Mouse (Mus musculus) left cerebral cortex, adult 2 months (tissue): ENCODE measurements around the gene Cer1. TPM values are rescaled to one million over a fixed set of nuclear protein-coding genes. Genes with fewer than 3 reads are reported as not detected.

Experiments
- DNase-seq, 2 experiments: peaks; one replicate each; pipeline ENCODE4 v3.0.0; 2021 to 2022; ENCODE audit warnings: low spot score in 2 of 2, mixed read lengths in 1 of 2; ENCODE audit errors: extremely low spot score in 1 of 2
- H3K27ac ChIP-seq: fragments of 200-600 bp; 2 replicates; pipeline ENCODE4 v1.8.1; 2022
- H3K4me3 ChIP-seq: fragments of 200-600 bp; 2 replicates; pipeline ENCODE4 v1.8.1; 2022
- CTCF ChIP-seq: fragments of 200-600 bp; IDR thresholded peaks from 2 replicates; pipeline ENCODE4 v1.8.1; 2022; ENCODE audit warnings: antibody characterized with exemption, mild to moderate bottlenecking, moderate library complexity
- intact Hi-C: fragments of 180-260 bp; cut with DNase I; formaldehyde crosslinking; loops from one replicate; pipeline ENCODE4 v1.15.1; 2025
- total RNA-seq, 2 experiments: library from RNA; stranded (reverse); gene quantifications; 2 replicates each; pipeline ENCODE4 v1.2.3; 2021

The Cer1 gene
- total RNA-seq, 2 experiments from 2014 or later, result 0.19 to 0.52 TPM

GRCm38 (mm10) chr4:82853809-82854208, 31.1 kb downstream of the Cer1 start:
- Histone ChIP-seq H3K27ac (no peak overlapping the region), H3K4me3 (no peak overlapping the region)
- intact Hi-C loops, result no loop called here
- no peak for TF ChIP-seq CTCF
- DNase-seq, result no peak

- TF ChIP-seq CTCF, result no peak
- H3K4me3 ChIP-seq, result no peak overlapping the region
- intact Hi-C loops, result no loop called here
- H3K27ac ChIP-seq, result no peak overlapping the region
- DNase-seq, result no peak
Measured at GRCm38 (mm10) chr4:82848552-82849234, 36.3 kb downstream of the Cer1 start.

GRCm38 (mm10) chr4:82837526-82838240, 47.3 kb downstream of the Cer1 start:
- intact Hi-C loops, result no loop called here
- Histone ChIP-seq H3K4me3 (no peak overlapping the region), H3K27ac (no peak overlapping the region)
- DNase-seq, result no peak
- TF ChIP-seq CTCF, result peak; percentile 41

Other genes with a start within 250 kb of the Cer1 start
- gene Nfib, start 179.4 kb downstream of the Cer1 start, total RNA-seq, result 10 to 100 TPM; 83.8 to 90.1 TPM
- gene Zdhhc21, start 25.2 kb downstream of the Cer1 start, total RNA-seq, result 10 to 100 TPM; 63.4 to 64.4 TPM
- gene Frem1, start 167.2 kb upstream of the Cer1 start, total RNA-seq, result 1 to 10 TPM; 1.9 to 2.0 TPM